ENCODE assay signal across 18 mouse cellular contexts in genomic region chr8:88109241-88109640, GRCm38 (mm10). TPM values are rescaled to one million over a fixed set of nuclear protein-coding genes. Genes with fewer than 3 reads are reported as not detected.
DNase-seq lines count a peak whose midpoint lies in the region; ATAC-seq and TF ChIP-seq lines count a peak whose summit lies in the region.
"Had no signal": no experiment of that assay in that cellular context is flagged by ENCODE, and none has a peak within 500 bp of the region (broad histone marks: within the 10 kb centered on the region; RNA-seq: fewer than 3 reads in every experiment).

No protein-coding gene starts in this region.

- H3K4me1 ChIP-seq in kidney, postnatal 0 days (replicated peaks; ENCODE audit: insufficient read depth, low read length): no peaks in the 10 kb centered on the region
- H3K4me1 ChIP-seq in midbrain, postnatal 0 days (ENCODE audit: insufficient read depth, low read length): no peaks in the 10 kb centered on the region
- H3K4me1 ChIP-seq in midbrain, embryonic 13.5 days (replicated peaks): no peaks in the 10 kb centered on the region
- H3K4me1 ChIP-seq: liver, embryonic 12.5 days; lung, embryonic 15.5 days; stomach, embryonic 15.5 days had no signal

- H3K27me3 ChIP-seq in kidney, postnatal 0 days (ENCODE audit: insufficient read depth, low read length): no peaks in the 10 kb centered on the region
- no peaks in the 10 kb centered on the region for H3K27me3 ChIP-seq in midbrain, postnatal 0 days (ENCODE audit: insufficient read depth, low read length)
- H3K27me3 ChIP-seq in midbrain, embryonic 13.5 days: no peaks in the 10 kb centered on the region
- peaks cover 16% of the 10 kb centered on the region for H3K27me3 ChIP-seq in Patski
- H3K27me3 ChIP-seq: lung, embryonic 15.5 days; stomach, embryonic 15.5 days had no signal

- H3K9ac ChIP-seq in kidney, postnatal 0 days (ENCODE audit: low read depth, low read length): no peak overlapping the region
- H3K9ac ChIP-seq in midbrain, postnatal 0 days (replicated peaks; ENCODE audit: low read length, poor library complexity, severe bottlenecking): no peak overlapping the region
- H3K9ac ChIP-seq in midbrain, embryonic 13.5 days (replicated peaks): no peak overlapping the region
- H3K9ac ChIP-seq: liver, embryonic 12.5 days; lung, embryonic 15.5 days; stomach, embryonic 15.5 days had no signal

- no peak for DNase-seq in kidney, postnatal 0 days (ENCODE audit: low spot score)
- no peak for DNase-seq in kidney, adult 9 months
- no peak for DNase-seq in midbrain, postnatal 0 days (ENCODE audit: low spot score)
- no peak for DNase-seq in Patski (ENCODE audit: low read depth, low spot score)
- DNase-seq in gastrocnemius, postnatal 14 days: no peak
- DNase-seq in thymus, postnatal 36 days: no peak
- DNase-seq: adrenal gland, postnatal 14 days; cerebellum, adult 2 months; kidney, adult 2 months; kidney, postnatal 25 days had no signal

- WGBS in kidney, postnatal 0 days: 86% methylated on average over 4 of the region's 4 CpGs
- 90% methylated on average over 4 of the region's 4 CpGs for WGBS in midbrain, postnatal 0 days
- WGBS in midbrain, embryonic 13.5 days: 90% methylated on average over 4 of the region's 4 CpGs

- no peak overlapping the region for H3K4me2 ChIP-seq in kidney, postnatal 0 days (ENCODE audit: low read length)
- no peak overlapping the region for H3K4me2 ChIP-seq in midbrain, postnatal 0 days (ENCODE audit: low read depth, low read length, poor library complexity, severe bottlenecking)
- H3K4me2 ChIP-seq in midbrain, embryonic 13.5 days (replicated peaks): no peak overlapping the region
- H3K4me2 ChIP-seq: liver, embryonic 12.5 days; lung, embryonic 15.5 days; stomach, embryonic 15.5 days had no signal

- H3K9me3 ChIP-seq in kidney, postnatal 0 days (replicated peaks; ENCODE audit: low read length): no peaks in the 10 kb centered on the region
- H3K9me3 ChIP-seq in midbrain, postnatal 0 days (ENCODE audit: low read length): no peaks in the 10 kb centered on the region
- no peaks in the 10 kb centered on the region for H3K9me3 ChIP-seq in midbrain, embryonic 13.5 days
- H3K9me3 ChIP-seq: forebrain, embryonic 10.5 days; liver, embryonic 12.5 days; lung, embryonic 15.5 days; stomach, embryonic 15.5 days had no signal

- no peaks in the 10 kb centered on the region for H3K36me3 ChIP-seq in kidney, postnatal 0 days (ENCODE audit: insufficient read depth, low read length)
- no peaks in the 10 kb centered on the region for H3K36me3 ChIP-seq in midbrain, postnatal 0 days (ENCODE audit: insufficient read depth, low read length)
- H3K36me3 ChIP-seq in midbrain, embryonic 13.5 days: no peaks in the 10 kb centered on the region
- H3K36me3 ChIP-seq: forebrain, embryonic 10.5 days; liver, embryonic 12.5 days; lung, embryonic 15.5 days; stomach, embryonic 15.5 days had no signal

- POLR2A ChIA-PET in Patski (lab: Charles Lee): no interaction called here

- no peak overlapping the region for H3K27ac ChIP-seq in kidney, postnatal 0 days
- H3K27ac ChIP-seq in midbrain, postnatal 0 days (ENCODE audit: low read depth, low read length): no peak overlapping the region
- no peak overlapping the region for H3K27ac ChIP-seq in midbrain, embryonic 13.5 days
- H3K27ac ChIP-seq: forebrain, embryonic 10.5 days; left cerebral cortex, adult 2 months; liver, embryonic 12.5 days; lung, embryonic 15.5 days; stomach, embryonic 15.5 days had no signal

- ATAC-seq in kidney, postnatal 0 days (replicated peaks; ENCODE audit: low FRiP score, low read depth): no peak
- no peak for ATAC-seq in midbrain, postnatal 0 days (ENCODE audit: low FRiP score)
- no peak for ATAC-seq in midbrain, embryonic 13.5 days
- ATAC-seq in Patski: no peak
- ATAC-seq: activated CD4-positive, CD25-positive, alpha-beta regulatory T cell, adult 4 months; liver, embryonic 12.5 days; midbrain, embryonic 16.5 days had no signal

- in situ Hi-C loops in Patski (cut with MboI; ENCODE audit: low pct_unique_long_range_greater_than_20kb): no loop called here

- peak; percentile 21; the same call in 1 of the 2 replicates for TF ChIP-seq CTCF in kidney, postnatal 0 days (IDR thresholded peaks at IDR 0.05; ENCODE audit: low read depth)
- peak; percentile 31 for TF ChIP-seq CTCF in midbrain, postnatal 0 days (IDR thresholded peaks at IDR 0.05)
- TF ChIP-seq CTCF in Patski (IDR thresholded peaks at IDR 0.05): peak; percentile 24

- no peak overlapping the region for H3K4me3 ChIP-seq in kidney, postnatal 0 days (replicated peaks; ENCODE audit: low read depth, low read length)
- H3K4me3 ChIP-seq in midbrain, postnatal 0 days (ENCODE audit: low read depth, low read length): no peak overlapping the region
- H3K4me3 ChIP-seq in midbrain, embryonic 13.5 days (replicated peaks): no peak overlapping the region
- H3K4me3 ChIP-seq: forebrain, embryonic 10.5 days; left cerebral cortex, adult 2 months; liver, embryonic 12.5 days; lung, embryonic 15.5 days; stomach, embryonic 15.5 days had no signal

- intact Hi-C loops in gastrocnemius, postnatal 14 days (cut with DNase I; ENCODE audit: low total_unique reads): no loop called here

- CTCF ChIA-PET in Patski (lab: Charles Lee): interaction anchor here (2.4 kb wide), 1 partner anchor 10 kb away, joined by 14 read pairs; the partner anchor contains the start of gene Cnep1r1

RNA-seq across cellular contexts. Expression of gene Cnep1r1, which starts 9.3 kb away (rescaled TPM):
- 53.4 and 57.3 TPM in 2 replicates for polyA plus RNA-seq in kidney, postnatal 0 days (2015; fragmentation: Nextera tagmentation; extraction: Ambion mirVana)
- 24.8 and 33.1 TPM in 2 replicates for total RNA-seq in midbrain, postnatal 0 days (2014; rRNA removed)
- polyA plus RNA-seq in midbrain, postnatal 0 days (2015; fragmentation: Nextera tagmentation; extraction: Ambion mirVana): 22.2 and 22.3 TPM in 2 replicates
- polyA plus RNA-seq in midbrain, embryonic 13.5 days (2015; fragmentation: Nextera tagmentation; extraction: Ambion mirVana): 46.5 and 47.5 TPM in 2 replicates
- polyA plus RNA-seq in Patski (2021): 47.1 TPM
- total RNA-seq in gastrocnemius, postnatal 14 days (2021): 10 to 100 TPM; 25.3 to 27.7 TPM

RNA-seq across cellular contexts. Expression of gene Heatr3, which starts 28.4 kb away (rescaled TPM):
- 31.7 and 34.2 TPM in 2 replicates for polyA plus RNA-seq in kidney, postnatal 0 days (2015; fragmentation: Nextera tagmentation; extraction: Ambion mirVana)
- 38.0 and 43.4 TPM in 2 replicates for total RNA-seq in midbrain, postnatal 0 days (2014; rRNA removed)
- 26.9 and 27.7 TPM in 2 replicates for polyA plus RNA-seq in midbrain, postnatal 0 days (2015; fragmentation: Nextera tagmentation; extraction: Ambion mirVana)
- polyA plus RNA-seq in midbrain, embryonic 13.5 days (2015; fragmentation: Nextera tagmentation; extraction: Ambion mirVana): 36.8 and 37.3 TPM in 2 replicates
- polyA plus RNA-seq in Patski (2021): 49.3 TPM
- total RNA-seq in gastrocnemius, postnatal 14 days (2021): 10 to 100 TPM; 22.4 to 25.4 TPM
